Mouse (Mus musculus): ENCODE results near the gene Mrtfb. TPM values are rescaled to one million over a fixed set of nuclear protein-coding genes. Genes with fewer than 3 reads are reported as not detected.

Gene Mrtfb
- polyA plus RNA-seq, 1 experiment from 2014 or later, result 21.8 TPM

DNA sequence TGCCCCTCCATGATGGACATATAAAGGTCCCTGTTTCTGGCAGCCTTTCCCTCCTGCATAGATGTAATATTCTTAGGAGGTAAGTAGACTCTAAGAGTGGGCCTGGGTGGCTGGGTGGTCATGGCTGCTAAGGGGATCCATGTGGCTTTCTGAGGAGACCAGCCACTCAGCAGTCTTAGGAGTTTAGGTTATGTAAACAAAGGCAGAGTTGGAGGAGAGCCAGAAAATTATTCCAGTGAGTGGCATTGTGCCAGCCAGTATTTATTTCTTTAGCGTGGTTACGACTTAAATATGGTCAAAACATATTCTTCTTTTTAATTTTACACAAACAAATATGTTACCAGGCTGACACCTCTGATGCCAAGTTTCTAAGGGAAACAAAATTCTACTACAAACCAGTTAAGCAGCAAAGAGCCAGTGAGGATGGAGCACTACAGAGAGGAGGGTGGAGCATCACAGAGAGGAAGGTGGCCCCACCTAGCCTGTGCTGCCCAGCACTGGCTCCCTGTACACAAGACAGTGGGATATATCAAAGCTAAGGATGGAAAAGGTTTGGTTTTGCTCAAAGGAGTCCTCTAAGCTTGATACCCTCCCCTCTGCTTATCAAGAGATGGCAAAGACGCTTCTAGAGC is 204.6 kb downstream of the Mrtfb start:
- Histone ChIP-seq H3K36me3 (ENCODE audit: insufficient read depth, low read length) (no peaks in the 10 kb centered on the region), H3K4me3 (ENCODE audit: low read depth, low read length) (no peak overlapping the region), H3K9me3 (ENCODE audit: low read length) (no peaks in the 10 kb centered on the region), H3K4me1 (ENCODE audit: insufficient read depth, low read depth, low read length) (no peaks in the 10 kb centered on the region; the same call in 1 of the 2 replicates), H3K4me2 (replicated peaks; ENCODE audit: low read depth, low read length) (no peak overlapping the region), H3K27me3 (replicated peaks; ENCODE audit: insufficient read depth, low read length) (no peaks in the 10 kb centered on the region), H3K9ac (replicated peaks; ENCODE audit: low read depth) (no peak overlapping the region), H3K27ac (ENCODE audit: low read length) (no peak overlapping the region)
- TF ChIP-seq EP300 (IDR thresholded peaks at IDR 0.05) (no peak), CTCF (IDR thresholded peaks at IDR 0.05) (no peak)
- 31% methylated on average over 3 of the region's 3 CpGs for WGBS
- DNase-seq (ENCODE audit: low spot score) (peak; percentile 19), ATAC-seq (no peak)

DNA sequence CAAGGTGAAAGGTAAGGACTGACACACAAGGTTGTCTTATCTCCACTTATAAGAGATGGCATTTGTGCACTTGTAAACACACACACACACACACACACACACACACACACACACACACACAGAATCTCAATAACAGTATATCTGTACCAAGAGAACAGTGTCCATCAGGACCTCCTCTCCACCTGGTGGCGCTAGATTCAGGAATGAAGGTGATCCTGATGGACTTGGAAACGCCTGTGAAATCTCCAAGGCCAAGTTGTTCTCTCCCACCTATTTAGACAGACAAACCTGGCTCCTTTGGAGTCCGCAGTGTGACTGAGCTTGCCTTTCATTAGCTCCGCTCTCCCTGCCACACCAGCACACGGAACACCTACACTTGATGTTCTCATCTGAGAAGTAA is 208.4 kb downstream of the Mrtfb start:
- Histone ChIP-seq H3K9ac (replicated peaks; ENCODE audit: low read depth) (no peak overlapping the region), H3K9me3 (ENCODE audit: low read length) (no peaks in the 10 kb centered on the region), H3K27ac (ENCODE audit: low read length) (no peak overlapping the region), H3K4me3 (ENCODE audit: low read depth, low read length) (no peak overlapping the region), H3K27me3 (replicated peaks; ENCODE audit: insufficient read depth, low read length) (no peaks in the 10 kb centered on the region), H3K36me3 (ENCODE audit: insufficient read depth, low read length) (no peaks in the 10 kb centered on the region), H3K4me1 (ENCODE audit: insufficient read depth, low read depth, low read length) (no peaks in the 10 kb centered on the region; the same call in 1 of the 2 replicates), H3K4me2 (replicated peaks; ENCODE audit: low read depth, low read length) (no peak overlapping the region)
- TF ChIP-seq CTCF (IDR thresholded peaks at IDR 0.05) (peak; percentile 29; the same call in 1 of the 2 replicates), EP300 (IDR thresholded peaks at IDR 0.05) (no peak)
- ATAC-seq, result no peak
- WGBS, result 75% methylated on average over 5 of the region's 5 CpGs
- no peak for DNase-seq (ENCODE audit: low spot score)

MicroRNAs within 50 kb of the gene (microRNA counts, 519-probe panel; counts per million panel counts)
- 3,979 counts per million, percentile 36 among the panel's probes with 10 or more counts for microRNA mmu-miR-193b

Small RNA genes within 50 kb of the gene (microRNA-seq; reads per million reads assigned to microRNA genes)
- 36.0 reads per million, percentile 38 among the genes with 10 or more reads in this experiment for gene Mir193b
- gene Mir365-1, result not detected

Other genes starting within 250 kb of the Mrtfb start
- 7.9 and 8.1 TPM in 2 replicates for gene Ercc4, start 146.8 kb upstream of the Mrtfb start, polyA plus RNA-seq (2015; fragmentation: Nextera tagmentation; extraction: Ambion mirVana)

Measured in lung, postnatal 0 days (tissue).